Mouse (Mus musculus) erythroid progenitor cell, adult 5-6 weeks (primary cell): ENCODE data around the gene Itpr2. TPM values are rescaled to one million over a fixed set of nuclear protein-coding genes. Genes with fewer than 3 reads are reported as not detected.

Experiments used
- ATAC-seq: replicated peaks from 2 replicates; pipeline ENCODE4 v1.8.0; 2016; ENCODE audit warnings: moderate number of reproducible peaks, mild to moderate bottlenecking, moderate TSS enrichment, inconsistent platforms; ENCODE audit not compliant: poor library complexity, low FRiP score, severe bottlenecking
- total RNA-seq, 2 experiments: library from RNA; stranded (forward) in 1 of 2; stranded (reverse) in 1 of 2; fragments of 150-400 nt in 1 of 2; fragments of 186-747, 209-891 nt in 1 of 2; gene quantifications; 2 replicates each; pipeline versions ENCODE4 v1.2.3 to v1.2.4; 2015 to 2017; ENCODE audit warnings: low replicate concordance in 2 of 2

Gene Itpr2
- total RNA-seq, 2 experiments from 2014 or later = 5.1 to 7.1 TPM

DNA sequence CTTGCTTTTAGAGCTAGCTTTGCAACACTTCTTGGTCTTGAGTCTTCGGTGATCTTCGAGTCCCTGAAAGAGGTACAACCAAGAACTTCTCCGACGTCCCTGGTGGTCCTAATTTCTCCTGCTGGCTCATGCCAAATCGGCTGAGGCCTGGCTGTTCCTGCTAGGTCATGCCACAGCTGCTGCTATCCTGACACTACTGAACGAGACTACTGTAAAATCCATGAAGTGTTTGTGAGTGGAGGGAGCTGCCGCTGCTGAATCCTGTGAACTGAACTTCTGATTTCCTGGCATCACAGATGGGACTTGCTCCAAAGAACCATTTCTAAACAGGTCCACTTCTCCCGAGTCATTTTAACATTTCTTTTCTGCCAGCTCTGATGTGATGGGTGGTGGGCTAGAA, 11.4 kb upstream of the Itpr2 start:
- no peak for ATAC-seq

DNA sequence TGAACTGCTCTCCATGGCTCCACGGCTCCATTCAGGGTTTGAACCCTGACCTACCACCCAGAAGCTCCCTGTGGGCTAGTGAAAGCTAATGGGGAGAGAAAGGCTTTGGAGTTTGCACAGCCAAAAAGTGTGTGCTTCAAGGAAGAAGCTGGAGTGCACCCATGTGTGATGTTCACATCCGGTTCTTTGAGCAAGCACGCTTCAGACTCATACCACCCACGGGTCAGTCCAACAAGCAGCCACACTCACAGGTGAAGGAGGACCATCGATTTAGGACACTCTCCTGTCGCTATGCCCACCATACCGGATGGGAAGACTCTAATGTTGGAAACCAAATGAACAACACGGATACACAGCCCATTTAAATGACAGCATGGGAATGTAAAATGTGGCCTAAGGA, 9.5 kb upstream of the Itpr2 start:
- ATAC-seq = no peak

DNA sequence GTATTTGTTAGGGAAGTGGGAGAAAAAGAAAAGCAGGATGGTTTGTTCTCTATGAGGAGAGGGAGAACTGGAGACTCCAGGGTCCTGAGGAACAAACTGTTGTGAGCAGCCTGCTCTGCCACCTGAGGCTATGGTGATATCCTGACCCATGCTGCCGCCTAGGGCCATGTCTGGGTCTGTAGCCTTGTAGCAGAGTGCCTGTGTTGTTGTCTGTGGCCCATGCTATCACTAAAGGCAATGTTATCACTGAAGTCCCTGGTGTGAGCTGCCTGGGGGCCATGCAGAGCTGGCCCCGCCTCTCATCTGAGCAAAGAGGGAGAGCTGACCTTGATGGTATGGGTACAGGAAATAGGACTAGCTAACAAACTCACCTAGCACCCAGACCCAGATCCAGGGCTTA, 7.9 kb upstream of the Itpr2 start:
- no peak for ATAC-seq

DNA sequence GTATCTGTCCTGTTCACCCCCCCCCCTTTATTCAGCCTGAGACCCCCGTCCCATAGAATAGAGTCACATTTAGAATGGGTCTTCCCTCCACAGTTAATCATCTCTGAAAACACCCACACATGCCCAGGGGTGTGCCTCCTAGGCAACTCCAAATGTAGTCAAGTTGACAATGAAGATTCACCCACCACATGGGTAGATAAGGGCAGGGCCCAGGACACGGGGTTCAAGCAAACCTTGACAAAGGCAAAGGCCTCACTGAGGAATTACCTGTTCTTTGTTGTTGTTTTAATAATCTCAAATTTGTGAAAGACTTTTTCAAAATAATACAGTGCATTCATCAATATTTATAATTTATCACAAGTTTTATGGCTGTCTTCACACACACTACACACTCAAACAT, 2.4 kb upstream of the Itpr2 start:
- ATAC-seq = no peak

GRCm38 (mm10) chr6:146502856-146503255, 833 bp upstream of the Itpr2 start:
- ATAC-seq = no peak

- ATAC-seq = no peak
Measured at GRCm38 (mm10) chr6:146501316-146501865, 632 bp downstream of the Itpr2 start.

GRCm38 (mm10) chr6:146500771-146501170, 1.3 kb downstream of the Itpr2 start:
- ATAC-seq = no peak

DNA sequence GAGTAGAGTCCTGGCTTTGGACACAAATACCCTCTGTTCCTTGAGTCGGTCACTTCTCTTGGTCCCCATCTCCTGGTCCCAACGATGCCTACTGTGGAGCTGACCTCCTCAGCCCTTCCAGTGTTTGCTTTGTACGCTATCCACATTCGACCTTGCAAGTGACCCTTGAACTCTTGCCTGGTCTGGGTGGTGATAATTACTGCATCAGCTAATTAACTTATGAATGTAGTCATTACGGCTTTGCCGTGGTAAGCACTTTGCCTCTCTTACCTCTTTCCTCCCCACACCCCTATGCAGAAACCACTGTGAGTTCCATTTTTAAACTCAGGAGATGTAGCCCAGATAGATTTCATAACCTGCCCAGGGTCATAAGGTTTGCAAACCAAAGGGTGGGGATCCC, 1.8 kb downstream of the Itpr2 start:
- no peak for ATAC-seq

DNA sequence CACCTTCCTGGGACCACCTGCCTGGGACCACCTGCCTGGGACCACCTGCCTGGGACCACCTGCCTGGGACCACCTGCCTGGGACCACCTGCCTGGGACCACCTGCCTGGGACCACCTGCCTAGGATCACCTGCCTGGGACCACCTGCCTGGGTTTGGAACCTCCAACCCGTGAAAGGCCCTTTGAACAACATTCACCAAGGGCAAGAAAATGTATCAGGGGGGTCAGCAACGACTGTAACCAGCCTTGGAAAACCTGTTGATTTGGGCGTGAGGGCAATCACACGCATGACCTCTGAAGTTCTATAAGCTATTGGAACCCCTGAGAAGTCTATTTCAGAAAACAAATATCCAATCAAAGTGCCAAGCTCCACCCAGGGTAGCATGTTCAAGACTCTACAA, 2.5 kb downstream of the Itpr2 start:
- ATAC-seq = no peak

DNA sequence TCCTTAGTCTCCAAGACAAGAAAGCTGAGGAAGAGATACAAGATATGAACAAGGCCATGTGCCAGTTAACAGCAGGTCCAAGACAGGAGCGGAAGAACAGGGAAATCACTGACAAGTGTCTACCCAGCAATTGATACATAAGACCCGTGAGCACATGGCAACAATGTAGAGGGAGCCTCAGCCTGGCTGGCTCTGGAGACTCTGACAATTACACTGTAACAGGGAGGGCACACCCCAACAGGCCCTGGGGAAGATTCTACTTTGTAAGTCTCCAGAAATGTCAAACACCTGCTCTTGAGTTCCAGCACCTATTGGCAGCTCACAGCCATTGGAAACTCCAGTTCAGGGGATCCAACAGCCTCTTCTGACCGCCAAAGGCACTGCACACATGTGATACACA, 3.6 kb downstream of the Itpr2 start:
- no peak for ATAC-seq

- ATAC-seq = no peak
Measured at GRCm38 (mm10) chr6:146497866-146498265, 4.2 kb downstream of the Itpr2 start.

DNA sequence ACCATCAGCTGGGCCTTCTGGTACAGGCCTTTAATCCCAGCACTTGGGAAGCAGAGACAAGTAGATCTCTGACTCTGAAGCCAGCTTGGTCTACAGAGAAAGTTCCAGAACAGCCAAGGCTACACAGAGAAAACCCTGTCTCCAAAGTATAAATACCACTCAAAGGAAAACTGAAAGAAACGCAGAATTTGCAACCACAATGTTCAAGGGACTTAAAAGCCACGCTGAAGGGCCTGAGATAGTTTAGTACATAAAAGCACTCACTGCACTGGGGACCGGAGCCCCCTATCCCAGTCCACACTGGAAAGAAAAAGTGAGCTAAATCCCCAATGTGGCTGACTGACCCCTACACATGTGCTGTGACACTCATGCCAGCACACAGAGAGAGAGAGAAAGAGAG, 4.6 kb downstream of the Itpr2 start:
- no peak for ATAC-seq

- no peak for ATAC-seq
Measured at GRCm38 (mm10) chr6:146491680-146492079, 10.3 kb downstream of the Itpr2 start.

DNA sequence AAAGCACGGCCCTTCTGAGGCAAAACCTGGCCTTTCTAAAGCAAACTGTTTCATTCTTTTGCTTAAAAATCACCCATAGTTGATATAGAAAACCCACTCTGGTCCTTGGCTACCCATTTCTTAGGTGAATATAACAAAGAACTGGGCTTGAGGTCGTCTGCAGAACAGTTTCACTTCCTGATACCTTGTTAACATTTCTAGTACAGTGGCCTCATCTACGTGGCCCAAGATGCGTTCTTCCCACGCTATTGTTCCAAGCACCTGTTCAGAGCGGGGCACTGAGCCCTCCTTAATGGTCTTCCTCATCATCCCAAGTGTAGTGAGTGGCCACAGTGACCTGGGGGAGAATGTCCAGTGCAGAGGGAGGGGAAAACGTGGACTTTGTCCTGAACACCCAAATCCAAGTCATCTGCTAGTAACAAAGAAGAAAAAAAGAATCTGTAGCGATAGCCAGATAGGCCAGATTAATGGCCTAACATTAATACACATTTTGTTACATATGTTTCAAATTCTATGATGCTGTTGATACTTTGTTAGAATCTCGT, 11.5 kb downstream of the Itpr2 start:
- ATAC-seq = no peak

DNA sequence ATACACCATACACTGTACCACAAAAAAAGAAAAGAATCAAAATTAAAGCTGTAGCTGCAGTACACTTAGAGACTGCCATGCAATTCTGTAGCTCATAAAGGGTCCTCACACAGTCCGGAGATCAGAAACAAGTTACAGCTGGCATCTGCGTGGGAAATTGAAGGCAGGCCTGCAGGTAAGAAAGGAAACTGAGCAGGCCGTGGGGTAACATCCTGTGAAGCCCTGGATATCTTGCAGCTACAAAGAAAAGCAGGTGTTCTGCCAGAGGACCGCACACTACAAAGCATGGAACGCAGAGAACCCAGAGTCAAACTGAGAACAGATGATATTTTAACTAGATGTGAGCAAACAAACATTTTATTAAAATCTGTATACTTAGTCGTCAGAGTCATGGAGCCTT, 12.2 kb downstream of the Itpr2 start:
- ATAC-seq = no peak

DNA sequence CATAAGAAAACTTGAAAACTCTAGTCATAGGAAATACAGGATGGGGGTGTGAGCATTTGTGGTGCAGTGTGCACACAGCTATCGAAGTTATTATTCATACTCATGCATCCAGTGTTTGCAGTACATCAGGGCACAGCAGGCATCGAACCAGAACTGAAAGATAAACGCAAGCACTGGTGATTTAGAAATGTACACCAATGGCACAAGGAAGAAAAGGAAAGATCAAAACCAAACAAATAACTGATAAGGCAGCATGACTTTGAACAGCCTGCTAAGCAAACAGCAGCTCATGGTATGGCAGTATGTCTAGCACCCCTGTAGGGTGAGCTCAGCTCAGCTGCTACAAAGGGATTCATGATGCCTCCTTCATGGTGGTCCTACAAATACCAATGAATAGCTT, 13.3 kb downstream of the Itpr2 start:
- ATAC-seq = no peak

DNA sequence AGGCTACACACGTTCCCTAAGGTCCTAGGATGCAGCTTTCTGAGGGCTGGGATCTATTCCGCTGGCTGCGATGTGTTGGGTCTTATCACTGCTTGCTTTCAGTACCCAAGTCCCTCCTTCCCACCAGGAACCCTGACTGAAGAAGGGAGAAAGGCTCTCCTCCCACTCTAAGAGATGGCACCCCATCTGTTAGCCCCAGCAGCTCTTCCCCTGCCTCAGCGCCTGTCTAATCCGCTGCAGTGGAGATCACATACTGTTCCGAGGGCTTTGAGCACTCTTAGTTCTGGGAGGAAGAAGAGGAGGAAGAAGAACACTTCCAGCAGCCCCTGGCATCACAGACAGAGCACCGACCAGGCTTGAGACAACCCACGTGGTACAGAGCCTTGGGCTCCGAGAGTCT, 14.9 kb downstream of the Itpr2 start:
- ATAC-seq = no peak

- ATAC-seq = no peak
Measured at GRCm38 (mm10) chr6:146486073-146486472, 15.9 kb downstream of the Itpr2 start.

- ATAC-seq = no peak
Measured at GRCm38 (mm10) chr6:146481441-146481840, 20.6 kb downstream of the Itpr2 start.

- ATAC-seq = no peak
Measured at GRCm38 (mm10) chr6:146480925-146481324, 21.1 kb downstream of the Itpr2 start.

- no peak for ATAC-seq
Measured at GRCm38 (mm10) chr6:146478888-146479683, 22.9 kb downstream of the Itpr2 start.

GRCm38 (mm10) chr6:146476865-146477264, 25.2 kb downstream of the Itpr2 start:
- ATAC-seq = no peak
